Mouse (Mus musculus): ENCODE measurements around the gene Dcbld1. TPM values are rescaled to one million over a fixed set of nuclear protein-coding genes. Genes with fewer than 3 reads are reported as not detected.
"Not testable (repeated sequence)": the region's sequence is repeated elsewhere in the genome, so short reads cannot be mapped to it uniquely, and the experiment has no call there.

Dcbld1 gene
- polyA plus RNA-seq, 1 experiment from 2014 or later = 21.9 TPM

DNA sequence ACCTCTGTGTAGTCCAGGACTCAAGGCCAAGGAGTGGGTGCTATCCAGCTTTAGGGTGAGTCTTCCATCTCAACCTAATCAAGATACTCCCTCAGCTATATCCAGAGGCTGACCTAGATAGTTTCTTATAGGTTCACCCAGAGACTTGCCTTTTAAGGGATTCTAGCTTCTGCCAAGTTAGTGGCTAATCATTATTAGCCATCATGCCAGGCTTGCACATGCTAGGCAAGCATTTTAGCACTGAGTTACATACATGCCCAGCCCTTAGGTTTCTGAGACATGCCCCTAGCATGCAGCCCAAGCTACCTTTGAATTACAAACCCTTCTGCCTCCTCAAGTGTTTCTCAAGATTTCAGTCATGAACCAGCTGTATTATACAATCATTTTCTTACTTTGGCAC is 47.9 kb downstream of the Dcbld1 start:
- H3K4me1 ChIP-seq (ENCODE audit: control insufficient read depth, insufficient read depth, low read length) = no peaks in the 10 kb centered on the region
- ATAC-seq (ENCODE audit: insufficient number of reproducible peaks, low FRiP score, low TSS enrichment, low read depth) (no peak), DNase-seq (ENCODE audit: low spot score) (no peak)
- no peak overlapping the region for H3K27ac ChIP-seq (replicated peaks; ENCODE audit: low read depth, low read length)
- no peaks in the 10 kb centered on the region for H3K9me3 ChIP-seq (ENCODE audit: control insufficient read depth, low read length)
- H3K4me2 ChIP-seq (ENCODE audit: low read depth, severe bottlenecking) = no peak overlapping the region
- no peak overlapping the region for H3K9ac ChIP-seq (ENCODE audit: low read length)
- H3K4me3 ChIP-seq (ENCODE audit: low read depth, low read length) = no peak overlapping the region
- H3K27me3 ChIP-seq (ENCODE audit: control insufficient read depth, insufficient read depth, low read length) = no peaks in the 10 kb centered on the region
- H3K36me3 ChIP-seq (ENCODE audit: control insufficient read depth, insufficient read depth, low read length) = no peaks in the 10 kb centered on the region

DNA sequence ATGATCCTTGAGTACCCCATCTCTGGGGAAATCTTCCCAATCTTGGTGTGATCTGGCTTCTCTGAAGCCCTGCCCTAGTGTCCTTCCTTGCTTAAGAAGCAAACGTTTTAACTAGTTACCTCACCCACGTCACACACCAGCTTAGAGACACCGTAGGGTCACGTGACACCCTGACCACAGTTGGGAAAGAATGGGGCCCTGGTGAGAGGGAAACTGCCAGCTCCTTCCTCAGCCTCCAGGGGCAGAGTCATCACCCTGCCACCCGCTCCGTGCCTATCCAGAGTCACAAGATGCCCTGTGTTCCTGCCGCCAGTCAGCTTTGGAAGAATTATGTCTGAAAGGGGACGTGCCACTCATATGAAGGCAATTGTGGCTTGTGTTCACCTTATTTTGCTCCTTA is 51.2 kb downstream of the Dcbld1 start:
- Histone ChIP-seq H3K27ac (replicated peaks; ENCODE audit: low read depth, low read length) (no peak overlapping the region), H3K27me3 (ENCODE audit: control insufficient read depth, insufficient read depth, low read length) (no peaks in the 10 kb centered on the region), H3K9me3 (ENCODE audit: control insufficient read depth, low read length) (no peaks in the 10 kb centered on the region), H3K4me2 (ENCODE audit: low read depth, severe bottlenecking) (no peak overlapping the region), H3K4me3 (ENCODE audit: low read depth, low read length) (no peak overlapping the region), H3K9ac (ENCODE audit: low read length) (no peak overlapping the region), H3K4me1 (ENCODE audit: control insufficient read depth, insufficient read depth, low read length) (no peaks in the 10 kb centered on the region), H3K36me3 (ENCODE audit: control insufficient read depth, insufficient read depth, low read length) (no peaks in the 10 kb centered on the region)
- no peak for DNase-seq (ENCODE audit: low spot score)
- no peak for ATAC-seq (ENCODE audit: insufficient number of reproducible peaks, low FRiP score, low TSS enrichment, low read depth)
- WGBS = 66% methylated on average over 8 of the region's 8 CpGs

DNA sequence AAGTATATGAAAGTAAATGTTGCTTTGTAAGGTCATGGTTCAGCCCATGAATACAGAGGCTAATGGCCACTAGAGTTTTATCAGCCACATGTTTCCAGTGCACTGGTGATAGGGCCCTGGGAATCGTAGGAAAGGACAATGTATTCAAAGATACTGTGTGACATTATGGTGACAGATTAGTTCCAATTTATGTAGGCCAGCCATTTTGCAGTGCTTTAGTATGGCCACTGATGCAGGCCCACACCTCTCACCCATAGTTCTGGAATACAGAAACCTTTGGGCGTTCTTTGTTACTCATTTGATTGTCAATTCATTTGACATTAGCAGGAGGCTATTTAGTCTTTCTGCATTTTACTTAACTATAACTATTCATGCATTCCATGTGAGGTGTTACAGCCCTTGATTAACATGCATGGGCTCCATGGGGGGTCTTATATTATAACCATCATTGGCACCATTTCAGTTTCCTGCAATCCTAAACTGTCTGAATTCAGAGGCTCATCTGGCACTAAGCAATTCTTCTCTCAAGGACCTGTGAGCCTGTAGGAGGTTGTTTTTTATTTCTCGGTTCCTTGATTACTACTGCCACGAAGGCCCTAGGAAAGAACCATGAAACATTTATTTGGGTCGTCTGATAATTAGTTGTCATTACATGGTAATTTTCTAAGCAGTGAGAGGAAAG is 54.6 kb downstream of the Dcbld1 start:
- 69% methylated on average over 5 of the region's 5 CpGs for WGBS
- no peak overlapping the region for H3K4me2 ChIP-seq (ENCODE audit: low read depth, severe bottlenecking)
- H3K9ac ChIP-seq (ENCODE audit: low read length) = no peak overlapping the region
- ATAC-seq (ENCODE audit: insufficient number of reproducible peaks, low FRiP score, low TSS enrichment, low read depth) (no peak), DNase-seq (ENCODE audit: low spot score) (no peak)
- no peaks in the 10 kb centered on the region for H3K4me1 ChIP-seq (ENCODE audit: control insufficient read depth, insufficient read depth, low read length)
- H3K4me3 ChIP-seq (ENCODE audit: low read depth, low read length) = no peak overlapping the region
- H3K9me3 ChIP-seq (ENCODE audit: control insufficient read depth, low read length) = no peaks in the 10 kb centered on the region
- no peaks in the 10 kb centered on the region for H3K27me3 ChIP-seq (ENCODE audit: control insufficient read depth, insufficient read depth, low read length)
- no peaks in the 10 kb centered on the region for H3K36me3 ChIP-seq (ENCODE audit: control insufficient read depth, insufficient read depth, low read length)
- H3K27ac ChIP-seq (replicated peaks; ENCODE audit: low read depth, low read length) = no peak overlapping the region

DNA sequence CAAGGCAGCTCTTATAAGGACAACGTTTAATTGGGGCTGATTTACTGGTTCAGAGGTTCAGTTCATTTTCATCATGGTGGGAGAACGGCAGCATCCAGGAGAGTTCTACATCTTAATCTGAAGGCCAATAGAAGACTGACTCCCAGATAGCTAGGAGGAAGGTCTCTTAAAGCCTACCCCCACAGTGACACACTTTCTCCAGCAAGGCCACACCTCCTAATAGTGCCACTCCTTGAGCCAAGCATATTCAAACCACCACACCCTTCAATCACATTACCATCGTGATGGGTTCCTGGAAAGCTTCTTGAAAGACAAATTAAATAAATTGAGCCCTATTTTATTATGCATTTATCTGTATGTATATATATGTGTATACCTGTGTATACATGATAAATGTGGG is 55.8 kb downstream of the Dcbld1 start:
- Histone ChIP-seq H3K9ac (ENCODE audit: low read length) (no peak overlapping the region), H3K4me2 (ENCODE audit: low read depth, severe bottlenecking) (no peak overlapping the region), H3K27ac (replicated peaks; ENCODE audit: low read depth, low read length) (no peak overlapping the region), H3K9me3 (ENCODE audit: control insufficient read depth, low read length) (no peaks in the 10 kb centered on the region), H3K27me3 (ENCODE audit: control insufficient read depth, insufficient read depth, low read length) (no peaks in the 10 kb centered on the region), H3K4me1 (ENCODE audit: control insufficient read depth, insufficient read depth, low read length) (no peaks in the 10 kb centered on the region), H3K4me3 (ENCODE audit: low read depth, low read length) (no peak overlapping the region), H3K36me3 (ENCODE audit: control insufficient read depth, insufficient read depth, low read length) (no peaks in the 10 kb centered on the region)
- DNase-seq (ENCODE audit: low spot score) (no peak), ATAC-seq (ENCODE audit: insufficient number of reproducible peaks, low FRiP score, low TSS enrichment, low read depth) (no peak)
- 84% methylated on average over 3 of the region's 3 CpGs for WGBS

DNA sequence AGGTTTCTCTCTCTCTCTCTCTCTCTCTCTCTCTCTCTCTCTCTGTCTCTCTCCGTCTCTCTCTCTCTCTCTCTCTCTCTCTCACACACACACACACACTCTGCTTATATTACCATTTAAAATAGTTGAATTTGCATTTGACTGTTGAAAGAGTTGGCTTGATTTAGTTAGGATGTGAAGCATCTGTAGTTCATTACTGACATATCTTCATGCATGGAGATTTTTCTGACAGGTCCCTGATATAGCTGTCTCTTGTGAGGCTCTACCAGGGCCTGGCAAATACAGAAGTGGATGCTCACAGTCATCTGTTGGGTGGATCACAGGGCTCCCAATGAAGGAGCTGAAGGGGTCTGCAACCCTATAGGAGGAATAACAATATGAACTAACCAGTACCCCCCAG is 59.0 kb downstream of the Dcbld1 start:
- H3K27me3 ChIP-seq (ENCODE audit: control insufficient read depth, insufficient read depth, low read length); DNase-seq (ENCODE audit: low spot score); H3K36me3 ChIP-seq (ENCODE audit: control insufficient read depth, insufficient read depth, low read length); ATAC-seq (ENCODE audit: insufficient number of reproducible peaks, low FRiP score, low TSS enrichment, low read depth); H3K9ac ChIP-seq (ENCODE audit: low read length); H3K9me3 ChIP-seq (ENCODE audit: control insufficient read depth, low read length); H3K4me2 ChIP-seq (ENCODE audit: low read depth, severe bottlenecking); H3K4me1 ChIP-seq (ENCODE audit: control insufficient read depth, insufficient read depth, low read length); H3K4me3 ChIP-seq (ENCODE audit: low read depth, low read length); H3K27ac ChIP-seq (replicated peaks; ENCODE audit: low read depth, low read length): not testable (repeated sequence)
- WGBS = 67% methylated on average over 1 of the region's 1 CpGs

DNA sequence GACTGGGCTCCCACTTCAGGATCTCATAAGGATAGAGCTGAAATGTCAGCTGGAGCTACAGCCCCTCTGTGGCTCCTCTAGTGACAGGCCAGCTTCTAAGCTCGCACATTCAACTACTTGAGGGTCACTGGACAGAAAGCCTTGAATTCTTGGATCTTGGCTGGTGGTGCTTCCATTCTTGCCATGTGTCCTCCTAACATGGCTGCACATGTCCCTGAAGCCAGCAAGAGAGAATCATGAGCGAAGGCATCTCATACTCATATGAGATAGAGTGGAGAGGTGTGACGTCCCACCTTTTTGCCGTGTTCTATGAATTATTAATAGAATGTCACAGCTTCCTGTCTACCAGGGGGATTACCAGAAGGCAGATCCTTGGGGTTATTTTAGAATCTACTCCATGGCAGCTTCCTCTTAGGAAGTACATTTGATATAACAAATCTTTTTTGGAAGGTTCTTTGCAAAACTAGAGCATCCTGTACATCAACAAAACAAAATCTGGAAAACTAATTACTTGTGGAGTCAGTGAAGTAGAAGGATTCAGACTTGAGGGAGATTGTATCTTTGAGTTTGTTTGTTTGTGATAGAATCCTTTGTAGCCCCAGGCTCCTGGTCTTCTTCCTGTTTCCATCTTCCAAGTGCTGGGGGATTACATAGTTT is 60.6 kb downstream of the Dcbld1 start:
- ATAC-seq (ENCODE audit: insufficient number of reproducible peaks, low FRiP score, low TSS enrichment, low read depth) = no peak
- 92% methylated on average over 4 of the region's 4 CpGs for WGBS

DNA sequence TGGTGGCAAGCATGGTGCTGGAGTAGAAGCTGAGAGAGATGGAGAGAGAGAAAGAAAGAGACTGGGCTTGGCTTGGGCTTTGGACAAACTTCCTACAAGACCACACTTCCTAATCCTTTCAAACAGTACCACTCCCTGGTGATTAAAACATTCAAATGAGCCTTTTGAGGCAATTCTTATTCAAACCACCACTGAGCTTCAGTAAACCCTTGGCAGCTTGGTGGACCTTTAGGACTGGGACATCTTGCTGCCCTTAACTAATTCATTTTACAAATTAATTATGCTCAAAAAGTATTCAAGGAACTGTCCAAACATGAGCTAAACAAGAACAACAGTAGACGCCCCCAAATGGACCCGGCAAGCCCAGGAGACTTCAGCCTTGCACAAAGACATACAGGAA is 62.5 kb downstream of the Dcbld1 start:
- ATAC-seq (ENCODE audit: insufficient number of reproducible peaks, low FRiP score, low TSS enrichment, low read depth) (no peak), DNase-seq (ENCODE audit: low spot score) (no peak)
- Histone ChIP-seq H3K4me1 (ENCODE audit: control insufficient read depth, insufficient read depth, low read length) (no peaks in the 10 kb centered on the region), H3K27ac (replicated peaks; ENCODE audit: low read depth, low read length) (no peak overlapping the region), H3K4me3 (ENCODE audit: low read depth, low read length) (no peak overlapping the region), H3K9me3 (ENCODE audit: control insufficient read depth, low read length) (no peaks in the 10 kb centered on the region), H3K4me2 (ENCODE audit: low read depth, severe bottlenecking) (no peak overlapping the region), H3K27me3 (ENCODE audit: control insufficient read depth, insufficient read depth, low read length) (no peaks in the 10 kb centered on the region), H3K9ac (ENCODE audit: low read length) (no peak overlapping the region), H3K36me3 (ENCODE audit: control insufficient read depth, insufficient read depth, low read length) (no peaks in the 10 kb centered on the region)
- 89% methylated on average over 2 of the region's 2 CpGs for WGBS

More for the DNA sequence above, 60.6 kb downstream of the Dcbld1 start:
- Histone ChIP-seq H3K4me1 (ENCODE audit: control insufficient read depth, insufficient read depth, low read length) (no peaks in the 10 kb centered on the region), H3K36me3 (ENCODE audit: control insufficient read depth, insufficient read depth, low read length) (no peaks in the 10 kb centered on the region), H3K4me3 (ENCODE audit: low read depth, low read length) (no peak overlapping the region), H3K4me2 (ENCODE audit: low read depth, severe bottlenecking) (no peak overlapping the region), H3K27me3 (ENCODE audit: control insufficient read depth, insufficient read depth, low read length) (no peaks in the 10 kb centered on the region), H3K9me3 (ENCODE audit: control insufficient read depth, low read length) (no peaks in the 10 kb centered on the region), H3K9ac (ENCODE audit: low read length) (no peak overlapping the region), H3K27ac (replicated peaks; ENCODE audit: low read depth, low read length) (no peak overlapping the region)
- DNase-seq (ENCODE audit: low spot score) = no peak

DNA sequence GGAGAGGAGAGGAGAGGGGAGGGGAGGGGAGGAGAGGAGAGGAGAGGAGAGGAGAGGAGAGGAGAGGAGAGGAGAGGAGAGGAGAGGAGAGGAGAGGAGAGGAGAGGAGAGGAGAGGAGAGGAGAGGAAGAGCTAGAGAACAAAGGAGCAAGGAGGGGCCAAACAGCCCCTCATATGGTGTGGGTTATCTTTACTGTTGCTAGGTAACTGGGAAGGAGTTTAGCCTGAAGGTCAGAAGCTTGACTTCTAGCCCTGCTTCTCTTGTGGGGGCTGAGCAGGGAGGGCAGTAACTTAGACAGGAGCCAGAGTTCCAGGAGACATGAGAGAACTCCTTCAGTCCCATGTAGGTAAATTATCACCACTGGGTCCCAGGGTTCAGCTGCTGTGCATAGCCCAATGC is 65.1 kb downstream of the Dcbld1 start:
- DNase-seq (ENCODE audit: low spot score) = not testable (repeated sequence)

DNA sequence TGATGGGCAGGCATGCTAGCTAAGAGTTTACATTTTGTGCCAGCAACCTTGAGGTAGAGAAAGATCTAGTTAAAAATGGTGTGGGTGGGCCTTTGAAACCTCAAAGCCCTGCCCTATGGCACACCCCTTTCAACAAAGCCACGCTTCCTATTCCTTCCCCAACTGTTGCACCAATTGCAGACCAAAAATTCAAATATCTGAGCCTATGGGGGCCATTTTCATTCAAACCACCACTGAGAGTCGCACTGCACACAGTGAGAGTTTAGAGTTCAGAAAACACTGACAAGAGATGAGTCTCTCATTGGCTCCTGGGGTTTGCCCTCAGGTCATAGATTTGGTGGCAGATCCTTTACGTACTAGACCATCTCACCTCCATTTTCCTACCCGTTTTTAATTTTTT is 68.3 kb downstream of the Dcbld1 start:
- Histone ChIP-seq H3K4me3 (ENCODE audit: low read depth, low read length) (no peak overlapping the region), H3K4me2 (ENCODE audit: low read depth, severe bottlenecking) (no peak overlapping the region), H3K9ac (ENCODE audit: low read length) (no peak overlapping the region), H3K36me3 (ENCODE audit: control insufficient read depth, insufficient read depth, low read length) (no peaks in the 10 kb centered on the region), H3K4me1 (ENCODE audit: control insufficient read depth, insufficient read depth, low read length) (no peaks in the 10 kb centered on the region), H3K27ac (replicated peaks; ENCODE audit: low read depth, low read length) (no peak overlapping the region), H3K27me3 (ENCODE audit: control insufficient read depth, insufficient read depth, low read length) (no peaks in the 10 kb centered on the region), H3K9me3 (ENCODE audit: control insufficient read depth, low read length) (no peaks in the 10 kb centered on the region)
- ATAC-seq (ENCODE audit: insufficient number of reproducible peaks, low FRiP score, low TSS enrichment, low read depth) = no peak
- 95% methylated on average over 4 of the region's 4 CpGs for WGBS
- no peak for DNase-seq (ENCODE audit: low spot score)

More for the DNA sequence above, 65.1 kb downstream of the Dcbld1 start:
- H3K4me2 ChIP-seq (ENCODE audit: low read depth, severe bottlenecking); H3K4me3 ChIP-seq (ENCODE audit: low read depth, low read length); H3K4me1 ChIP-seq (ENCODE audit: control insufficient read depth, insufficient read depth, low read length); H3K36me3 ChIP-seq (ENCODE audit: control insufficient read depth, insufficient read depth, low read length); H3K9ac ChIP-seq (ENCODE audit: low read length); H3K27ac ChIP-seq (replicated peaks; ENCODE audit: low read depth, low read length); ATAC-seq (ENCODE audit: insufficient number of reproducible peaks, low FRiP score, low TSS enrichment, low read depth); H3K9me3 ChIP-seq (ENCODE audit: control insufficient read depth, low read length); H3K27me3 ChIP-seq (ENCODE audit: control insufficient read depth, insufficient read depth, low read length): not testable (repeated sequence)

All from limb, embryonic 11.5 days (tissue).